Mouse (Mus musculus): ENCODE data around the gene Spef1.

Gene Spef1

DNA sequence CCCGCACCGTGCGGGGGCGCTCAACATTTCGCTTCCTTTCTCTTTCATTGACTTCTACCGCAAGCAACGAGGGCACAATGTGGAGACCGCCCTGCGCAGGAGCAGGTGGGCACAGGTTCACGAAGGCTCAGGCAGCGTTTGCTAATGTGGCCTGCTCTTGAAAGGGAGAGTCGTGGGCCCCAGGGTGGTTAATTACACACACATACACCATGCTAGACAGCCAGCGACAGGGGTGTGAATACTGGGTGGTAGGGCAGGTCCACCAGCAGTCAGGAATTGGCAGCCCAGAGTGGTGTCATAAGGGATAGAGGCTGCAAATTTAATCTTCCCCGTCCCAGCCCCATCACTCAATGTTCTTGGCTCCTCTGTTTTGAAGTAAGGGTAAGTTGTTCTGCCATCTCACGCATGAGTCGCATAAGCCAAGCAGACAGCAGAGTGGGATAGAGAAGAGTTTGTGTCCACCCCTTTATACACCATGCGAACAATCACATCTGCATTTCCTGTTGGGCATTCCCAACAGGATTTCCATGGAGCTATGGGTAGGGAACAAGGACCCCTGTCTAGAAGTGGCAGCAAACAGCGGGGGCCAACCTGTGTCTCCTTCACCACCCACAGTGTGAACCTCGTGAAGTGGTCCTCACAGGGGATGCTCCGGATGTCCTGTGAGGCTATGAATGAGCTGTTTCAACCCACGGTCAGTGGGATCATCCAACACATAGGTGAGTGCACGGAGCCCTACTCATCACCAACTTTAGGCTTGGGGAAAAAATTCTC, 43.9 kb downstream of the Spef1 start:
- DNase-seq (ENCODE audit: low spot score in 2 of 2), result peak in 1 of 2 experiments; percentile 10

DNA sequence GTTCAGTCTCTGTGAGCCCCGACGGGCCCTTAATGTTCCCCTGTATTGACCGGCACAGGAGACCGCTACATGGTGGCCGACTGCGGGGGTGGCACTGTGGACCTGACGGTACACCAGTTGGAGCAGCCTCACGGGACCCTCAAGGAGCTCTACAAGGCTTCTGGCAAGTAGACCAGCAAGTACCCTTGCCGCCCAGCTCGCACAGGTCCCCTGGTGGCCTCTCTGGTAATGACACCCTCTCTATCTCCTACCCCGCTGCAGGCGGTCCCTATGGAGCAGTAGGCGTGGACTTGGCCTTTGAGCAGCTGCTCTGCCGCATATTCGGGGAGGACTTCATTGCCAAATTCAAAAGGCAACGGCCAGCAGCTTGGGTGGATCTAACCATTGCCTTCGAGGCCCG, 44.5 kb downstream of the Spef1 start:
- DNase-seq (ENCODE audit: low spot score in 2 of 2), result peak; percentile 85 to 92

DNA sequence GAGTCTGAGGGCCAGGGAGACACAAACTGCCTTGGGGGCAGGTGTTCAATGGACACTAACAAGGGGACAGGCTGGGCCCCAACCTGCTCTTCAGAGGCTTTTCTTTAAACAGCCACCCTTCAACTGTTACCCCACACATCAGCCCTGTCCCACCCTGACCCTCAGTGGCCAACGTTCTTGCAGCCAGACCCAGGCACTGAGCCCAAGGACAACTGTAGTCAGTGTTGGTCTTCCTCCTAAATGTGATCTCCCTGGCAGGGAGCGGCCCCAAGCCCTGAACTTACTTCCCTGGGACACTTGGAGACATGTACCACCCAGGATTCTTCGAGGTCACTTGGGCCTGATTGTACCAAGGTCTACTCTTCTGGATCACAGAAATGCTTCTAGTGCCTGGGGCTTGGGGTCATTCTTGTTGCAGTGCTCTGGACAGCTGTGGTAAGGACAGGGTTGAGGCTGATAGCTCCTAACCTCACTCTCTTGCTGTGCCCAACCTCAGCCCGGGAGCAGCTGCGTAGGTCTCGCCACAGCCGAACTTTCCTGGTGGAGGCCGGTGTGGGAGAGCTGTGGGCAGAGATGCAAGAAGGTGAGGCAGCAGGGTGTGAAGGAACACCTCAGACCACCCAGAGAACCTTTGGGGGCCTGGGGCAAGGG, 45.6 kb downstream of the Spef1 start:
- peak in 1 of 2 experiments; percentile 26 for DNase-seq (ENCODE audit: low spot score in 2 of 2)

DNA sequence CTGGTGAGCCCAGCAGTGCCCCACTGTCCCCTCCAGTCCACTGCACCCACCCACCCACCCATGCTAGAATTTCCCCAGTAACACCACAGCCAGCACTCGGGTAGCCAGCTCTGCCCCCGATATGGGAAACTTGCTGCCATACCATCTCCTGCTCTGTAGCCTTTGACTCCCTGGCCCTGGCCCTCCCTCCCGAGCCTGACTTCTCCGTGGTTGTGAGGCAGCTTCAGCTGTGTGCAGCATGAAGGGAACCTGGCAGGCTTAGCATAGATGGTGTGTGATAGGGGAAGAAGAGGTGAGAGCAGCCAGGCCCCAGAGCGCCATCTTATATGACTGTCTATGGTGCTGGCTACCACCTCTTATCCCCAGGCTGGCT, 46.6 kb downstream of the Spef1 start:
- peak in 1 of 2 experiments; percentile 34 for DNase-seq (ENCODE audit: low spot score in 2 of 2)

DNA sequence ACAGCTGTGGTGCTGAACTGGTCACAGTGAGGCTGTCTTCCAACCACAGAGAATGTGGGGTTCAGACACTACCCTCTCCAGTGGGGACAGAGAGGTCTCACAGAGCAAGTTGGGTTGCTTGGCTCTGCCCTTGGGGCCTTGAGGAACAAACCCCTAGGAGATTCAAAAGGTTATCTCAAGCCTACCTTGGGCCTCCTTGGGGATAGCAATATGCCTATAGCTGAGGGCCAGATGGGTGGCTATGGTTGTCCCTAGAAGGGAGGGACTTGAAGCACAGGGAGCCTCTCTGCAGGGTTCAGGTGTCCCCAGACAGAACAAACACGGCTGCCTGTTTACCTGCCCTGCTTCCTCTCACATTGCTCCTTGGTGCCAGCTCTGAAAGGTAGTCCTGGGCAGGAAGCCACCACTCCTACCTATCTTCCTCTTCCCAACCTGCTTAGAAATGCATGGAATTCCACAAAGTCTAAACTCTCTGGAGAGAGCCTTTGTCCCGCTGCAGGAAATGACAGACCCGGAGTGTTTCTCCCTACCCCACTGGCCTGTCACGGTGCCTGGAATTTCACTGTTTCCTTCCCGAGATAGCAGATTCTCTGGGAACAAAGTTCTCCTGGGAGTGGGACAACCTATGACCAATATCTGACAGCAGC, 47.1 kb downstream of the Spef1 start:
- peak; percentile 19 to 26 for DNase-seq (ENCODE audit: low spot score in 2 of 2)

DNA sequence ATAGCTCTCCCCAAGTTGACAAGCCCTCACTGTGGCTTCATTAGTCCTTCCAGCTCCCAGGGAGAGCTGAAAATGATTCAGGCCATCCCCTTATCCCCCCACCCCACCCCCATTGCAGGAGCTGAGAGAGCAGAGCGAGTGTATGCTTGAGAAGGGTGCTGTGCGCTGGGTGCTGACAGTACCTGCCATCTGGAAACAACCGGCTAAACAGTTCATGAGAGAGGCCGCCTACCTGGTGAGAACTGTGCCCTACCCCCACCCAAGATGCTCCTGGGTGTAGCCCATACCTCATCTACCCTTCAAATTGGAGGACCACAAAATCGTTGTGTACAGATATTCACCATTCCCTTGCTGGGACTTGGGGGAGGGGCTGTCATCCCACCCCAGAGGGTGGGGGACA, 47.8 kb downstream of the Spef1 start:
- DNase-seq (ENCODE audit: low spot score in 2 of 2), result peak; percentile 6 to 13

DNA sequence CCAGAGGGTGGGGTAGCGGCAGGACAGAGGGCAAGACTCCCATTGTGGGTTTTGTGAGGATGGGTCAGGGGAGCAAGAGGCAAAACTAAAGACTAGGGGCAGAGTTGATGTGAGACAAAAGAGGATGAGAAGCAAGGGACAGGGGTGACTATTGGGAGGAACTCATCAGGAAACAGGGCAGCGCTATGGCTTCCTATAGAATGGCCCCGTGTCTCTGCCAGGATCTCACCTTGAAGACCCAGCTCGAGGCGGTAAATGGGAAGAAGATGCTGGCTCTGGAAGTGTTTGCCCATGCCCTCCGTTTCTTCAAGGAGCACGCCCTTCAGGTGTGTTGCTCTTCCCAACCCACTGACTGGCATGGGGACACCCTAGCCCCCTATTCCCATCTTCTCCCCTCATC, 48.3 kb downstream of the Spef1 start:
- DNase-seq (ENCODE audit: low spot score in 2 of 2), result peak in 1 of 2 experiments; percentile 19

DNA sequence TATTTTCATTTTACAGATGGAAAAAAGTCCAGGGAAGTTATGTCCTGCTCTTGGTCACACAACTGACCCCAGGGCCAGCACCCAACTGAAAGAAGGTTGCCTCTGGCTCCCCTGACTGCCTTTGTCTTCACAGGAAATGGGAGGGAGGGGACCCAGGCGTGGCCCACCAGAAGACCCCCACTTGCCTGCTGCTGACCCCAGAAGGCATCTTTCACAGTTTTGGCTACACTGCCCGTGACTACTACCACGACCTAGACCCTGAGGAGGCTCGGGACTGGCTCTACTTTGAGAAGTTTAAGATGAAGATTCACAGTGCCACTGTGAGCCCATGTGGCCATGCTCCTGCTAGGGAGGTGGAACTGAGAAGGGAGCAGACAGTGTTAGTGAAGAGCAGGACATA, 48.8 kb downstream of the Spef1 start:
- peak in 1 of 2 experiments; percentile 11 for DNase-seq (ENCODE audit: low spot score in 2 of 2)

DNA sequence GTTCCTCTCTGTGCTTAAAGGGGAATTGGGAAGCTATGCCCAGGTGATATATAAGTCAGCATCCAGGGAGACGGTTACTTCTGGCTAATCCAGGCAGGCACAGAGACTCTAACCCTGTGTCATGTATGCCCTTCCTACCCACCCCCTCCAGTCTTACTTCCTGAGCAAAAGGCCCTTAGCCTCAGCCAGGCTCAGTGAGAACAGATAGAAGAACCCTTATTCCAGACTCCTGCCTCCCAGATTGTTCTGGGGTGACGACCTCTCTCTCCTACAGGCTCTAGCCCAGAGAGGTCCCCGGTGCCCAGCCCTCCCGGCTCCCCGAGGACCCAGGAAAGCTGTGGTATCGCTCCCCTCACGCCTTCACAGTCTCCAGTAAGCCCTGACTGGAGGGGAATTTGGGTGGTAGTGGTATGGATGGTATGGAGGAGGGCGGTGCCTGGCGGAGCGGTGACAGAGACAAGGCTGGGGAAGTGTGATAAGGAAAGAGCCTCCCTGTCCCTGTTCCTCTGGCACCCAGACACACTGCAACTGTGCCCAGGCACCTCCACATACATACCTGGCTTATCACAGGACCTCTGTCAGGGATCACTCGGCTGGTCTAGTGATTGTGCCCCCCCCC, 51.5 kb downstream of the Spef1 start:
- peak; percentile 70 to 81 for DNase-seq (ENCODE audit: low spot score in 2 of 2)

DNA sequence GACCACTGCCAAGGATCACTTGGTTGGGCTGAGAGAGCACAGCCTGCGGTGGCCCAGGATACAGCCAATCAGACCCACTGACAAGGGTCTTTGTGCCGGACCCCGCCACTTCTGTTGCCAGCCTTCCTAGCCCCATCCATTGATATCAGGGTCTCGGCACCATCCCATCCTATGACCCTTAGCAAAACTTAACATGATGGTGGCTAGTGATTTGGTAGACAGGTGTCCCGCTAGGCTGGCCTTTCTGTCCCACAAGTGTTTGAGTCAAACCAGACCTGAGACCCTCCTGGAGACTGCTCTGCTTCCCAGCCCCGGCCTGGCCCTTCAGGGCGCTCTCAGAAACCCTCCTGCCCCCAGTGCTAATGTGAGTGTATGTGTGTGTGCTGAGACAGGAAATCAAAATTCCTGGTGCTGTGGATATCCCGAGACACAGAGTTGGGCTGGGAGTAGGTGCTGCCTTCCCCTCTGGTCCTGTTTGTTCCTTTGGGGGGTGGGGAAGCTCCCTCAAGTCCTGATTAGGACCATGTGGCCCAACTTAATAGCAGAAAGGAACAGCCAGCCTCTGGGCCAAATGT, 52.2 kb downstream of the Spef1 start:
- peak in 1 of 2 experiments; percentile 34 for DNase-seq (ENCODE audit: low spot score in 2 of 2)

DNA sequence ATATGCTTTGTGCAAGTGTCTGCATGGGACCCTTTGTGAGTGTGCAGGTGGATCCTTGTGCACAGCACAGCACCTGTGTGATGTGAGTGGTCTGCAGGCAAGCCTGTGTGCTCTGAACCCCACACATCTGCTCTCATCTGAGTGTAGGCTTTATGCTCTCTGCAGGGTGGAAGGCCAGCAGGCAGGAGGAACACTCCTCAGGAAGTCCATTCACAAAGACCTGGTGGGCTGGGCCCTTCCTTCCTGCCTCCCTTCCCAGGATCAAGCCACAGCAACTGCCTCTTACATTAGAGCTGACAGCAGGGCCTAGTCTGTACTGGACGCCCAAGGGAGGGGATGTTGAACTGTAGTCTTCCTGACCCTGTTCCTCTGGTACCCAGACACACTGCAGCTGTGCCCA, 52.7 kb downstream of the Spef1 start:
- DNase-seq (ENCODE audit: low spot score in 2 of 2), result peak; percentile 27 to 36

DNA sequence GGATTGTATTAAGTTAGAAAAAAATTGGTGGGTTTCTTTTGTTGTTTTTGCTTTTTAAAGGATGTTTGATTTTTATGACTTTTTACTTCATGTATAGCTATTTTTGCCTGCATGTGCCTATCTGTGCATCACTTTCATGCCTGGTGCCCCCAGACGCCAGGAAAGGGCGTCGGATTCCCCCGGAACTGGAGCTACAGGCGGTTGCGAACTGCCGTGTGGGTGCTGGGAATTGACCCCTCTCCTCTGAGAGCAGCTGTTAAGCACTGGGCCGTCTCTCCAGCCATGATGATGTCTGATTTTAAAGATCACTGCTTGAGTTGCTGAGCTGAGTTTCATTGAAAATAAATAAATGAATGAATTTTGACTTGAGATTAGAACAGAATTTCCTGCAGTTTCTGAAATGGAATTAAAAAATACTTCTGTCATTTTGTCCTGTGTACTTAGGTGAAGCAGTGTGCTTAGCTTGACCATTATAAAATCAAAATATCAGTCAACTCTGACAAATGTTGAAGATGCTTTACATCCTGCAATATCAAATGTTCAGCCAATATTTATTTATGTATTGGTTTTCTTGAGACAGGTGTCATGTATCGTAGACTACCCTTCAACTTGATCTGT, 54.0 kb downstream of the Spef1 start, which contains the start of gene Gm11037:
TSS of gene Gm11037 (plus strand) at position 568 of the 618 bp plus-strand sequence.
- DNase-seq (ENCODE audit: low spot score in 2 of 2), result no peak

DNA sequence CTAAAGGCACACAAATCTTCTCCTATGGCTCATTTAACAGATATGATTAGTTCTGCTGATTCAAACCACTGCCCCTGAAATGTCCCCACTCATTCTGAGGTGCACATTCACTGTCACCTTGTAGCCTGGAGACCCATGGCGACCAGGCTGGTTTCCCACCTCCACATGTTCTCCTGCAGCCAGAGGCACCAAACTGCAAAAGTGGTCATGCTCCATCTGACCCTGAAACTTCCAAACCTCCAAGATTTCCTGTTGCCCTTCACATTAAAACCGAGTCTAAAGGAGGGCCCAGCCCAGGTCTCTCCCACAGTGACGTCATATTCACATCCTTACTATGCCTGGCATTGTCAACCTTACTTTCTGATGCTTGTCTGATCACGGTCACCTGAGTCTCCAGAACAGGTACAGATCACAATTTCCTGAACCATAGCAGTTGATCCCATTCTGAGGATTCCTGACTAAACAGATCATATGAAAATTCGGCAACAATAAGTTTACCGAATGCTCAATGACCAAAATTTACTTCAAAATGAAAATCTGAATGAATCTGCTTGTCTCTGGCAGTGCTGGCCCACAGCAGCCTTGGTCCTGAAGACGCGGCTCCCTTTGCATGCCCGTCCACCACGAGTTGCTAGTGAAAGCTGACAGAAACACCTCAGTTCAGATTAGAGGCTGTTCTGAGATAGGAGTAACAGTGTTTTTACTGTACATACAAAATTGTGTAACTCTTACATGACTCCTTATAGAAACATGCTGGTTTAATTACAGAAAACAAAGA, 54.8 kb downstream of the Spef1 start:
- DNase-seq (ENCODE audit: low spot score in 2 of 2), result no peak

DNA sequence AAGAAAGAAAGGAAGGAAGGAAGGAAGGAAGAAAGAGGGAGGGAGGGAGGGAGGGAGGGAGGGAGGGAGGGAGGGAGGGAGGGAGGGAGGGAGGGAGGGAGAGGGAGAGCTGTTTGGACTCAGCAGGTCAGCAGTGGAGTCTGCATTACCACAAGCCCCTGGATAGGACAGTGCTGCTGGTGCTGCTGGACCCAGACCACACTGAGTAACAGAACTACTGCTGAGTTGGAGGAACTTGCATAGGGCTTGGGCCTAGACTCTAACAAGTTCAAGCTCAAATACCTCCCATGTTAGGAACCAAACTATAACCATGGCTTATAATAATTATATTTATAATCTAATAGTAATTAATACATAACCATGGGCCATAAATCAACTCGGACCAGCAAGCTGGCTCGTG, 56.2 kb downstream of the Spef1 start:
- DNase-seq (ENCODE audit: low spot score in 2 of 2), result no peak

DNA sequence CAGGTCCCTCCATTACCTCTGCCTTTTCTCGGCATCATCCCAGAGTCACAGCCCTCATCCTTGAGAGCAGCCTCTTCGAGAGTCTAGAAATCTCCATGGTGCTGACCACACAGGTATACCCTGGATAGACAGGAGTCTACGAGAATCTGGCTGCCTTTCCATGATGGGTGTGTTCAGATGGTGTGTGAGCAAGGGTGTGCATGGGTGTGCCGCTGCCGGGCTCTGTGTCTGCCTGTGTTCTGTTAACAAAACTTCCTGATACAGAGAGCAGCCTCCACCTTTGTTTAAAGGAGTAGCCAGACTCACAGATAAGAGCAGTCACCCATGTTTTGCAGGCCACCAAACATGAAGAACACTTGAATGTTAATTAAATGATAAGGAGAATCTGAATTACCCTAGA, 57.2 kb downstream of the Spef1 start:
- DNase-seq (ENCODE audit: low spot score in 2 of 2), result peak in 1 of 2 experiments; percentile 20

DNA sequence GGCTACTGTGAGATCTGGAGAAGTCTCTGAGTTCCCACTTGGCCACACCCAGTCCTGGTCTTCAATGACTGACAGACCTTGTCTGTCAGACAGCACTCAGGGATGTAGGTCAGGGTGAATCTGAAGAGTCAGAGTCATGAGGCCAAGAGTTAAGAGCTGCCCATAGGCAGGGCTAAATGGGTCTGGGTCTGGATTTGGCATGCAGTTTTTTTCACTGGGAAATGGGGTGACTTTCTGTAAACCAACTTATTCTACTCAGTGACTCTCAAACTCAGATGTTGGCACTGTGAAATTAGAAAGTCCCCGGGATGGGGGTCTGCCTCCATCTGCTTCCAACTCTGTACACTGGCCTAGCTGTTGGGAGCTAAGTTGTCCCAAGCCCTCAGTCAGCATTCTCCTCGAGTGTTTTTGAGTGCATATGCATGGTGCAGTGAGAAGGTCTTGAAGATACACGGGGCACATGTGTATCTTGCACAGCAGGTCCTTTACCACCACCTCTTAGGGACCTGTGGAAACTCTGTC, 58.4 kb downstream of the Spef1 start:
- peak in 1 of 2 experiments; percentile 7 for DNase-seq (ENCODE audit: low spot score in 2 of 2)

DNA sequence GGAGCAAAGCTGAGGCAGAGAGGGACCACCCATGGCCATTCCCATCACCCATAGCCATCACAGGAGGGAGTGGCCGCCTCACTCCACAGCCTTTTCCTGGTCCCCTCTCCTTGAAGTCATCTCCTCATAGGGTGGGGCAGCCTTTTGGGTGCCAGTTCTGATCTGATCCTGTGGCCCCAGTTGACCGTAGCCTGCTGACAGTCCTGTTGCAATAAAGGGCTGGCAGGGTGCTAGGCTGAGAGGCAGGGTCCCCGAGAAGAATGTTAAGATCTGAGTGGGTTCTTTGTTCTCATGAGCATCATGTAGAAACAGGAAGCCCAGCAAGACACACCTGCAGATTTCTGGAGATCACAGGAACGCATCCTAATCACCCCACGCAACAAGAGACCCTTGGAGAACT, 58.9 kb downstream of the Spef1 start:
- peak in 1 of 2 experiments; percentile 5 for DNase-seq (ENCODE audit: low spot score in 2 of 2)

DNA sequence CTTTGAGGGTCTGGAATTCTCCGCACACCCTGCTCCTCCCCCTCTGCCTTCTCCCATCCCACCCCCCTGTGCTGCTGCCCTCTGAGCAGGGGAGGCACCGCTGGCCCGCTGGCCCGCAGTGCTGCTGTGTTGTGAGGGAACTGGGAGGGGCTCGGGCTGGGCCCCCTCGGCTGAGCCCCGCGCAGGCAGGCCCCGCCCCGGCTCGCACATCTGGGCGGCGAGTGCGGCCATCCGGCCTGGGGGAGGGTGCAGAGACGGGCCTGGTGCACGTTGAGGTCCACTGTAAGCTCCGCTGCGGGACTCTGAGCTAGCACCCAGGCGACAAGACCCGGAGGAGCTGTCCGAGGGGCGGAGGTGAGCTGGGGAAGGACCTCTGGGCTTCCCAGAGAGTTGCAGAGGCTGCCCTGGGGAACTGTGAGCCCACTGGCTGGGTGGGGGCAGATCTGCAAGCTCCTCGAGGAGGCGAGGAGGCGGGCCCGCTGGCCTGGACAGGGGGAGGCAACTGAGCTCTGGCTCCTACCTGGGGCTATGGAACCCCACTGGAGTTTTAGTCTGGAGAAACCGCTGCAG, 59.8 kb downstream of the Spef1 start, which contains the start of gene Hspa12b:
TSS of gene Hspa12b (plus strand) at position 120 of the 570 bp plus-strand sequence.
- DNase-seq (ENCODE audit: low spot score in 2 of 2), result peak; percentile 26 to 45

DNA sequence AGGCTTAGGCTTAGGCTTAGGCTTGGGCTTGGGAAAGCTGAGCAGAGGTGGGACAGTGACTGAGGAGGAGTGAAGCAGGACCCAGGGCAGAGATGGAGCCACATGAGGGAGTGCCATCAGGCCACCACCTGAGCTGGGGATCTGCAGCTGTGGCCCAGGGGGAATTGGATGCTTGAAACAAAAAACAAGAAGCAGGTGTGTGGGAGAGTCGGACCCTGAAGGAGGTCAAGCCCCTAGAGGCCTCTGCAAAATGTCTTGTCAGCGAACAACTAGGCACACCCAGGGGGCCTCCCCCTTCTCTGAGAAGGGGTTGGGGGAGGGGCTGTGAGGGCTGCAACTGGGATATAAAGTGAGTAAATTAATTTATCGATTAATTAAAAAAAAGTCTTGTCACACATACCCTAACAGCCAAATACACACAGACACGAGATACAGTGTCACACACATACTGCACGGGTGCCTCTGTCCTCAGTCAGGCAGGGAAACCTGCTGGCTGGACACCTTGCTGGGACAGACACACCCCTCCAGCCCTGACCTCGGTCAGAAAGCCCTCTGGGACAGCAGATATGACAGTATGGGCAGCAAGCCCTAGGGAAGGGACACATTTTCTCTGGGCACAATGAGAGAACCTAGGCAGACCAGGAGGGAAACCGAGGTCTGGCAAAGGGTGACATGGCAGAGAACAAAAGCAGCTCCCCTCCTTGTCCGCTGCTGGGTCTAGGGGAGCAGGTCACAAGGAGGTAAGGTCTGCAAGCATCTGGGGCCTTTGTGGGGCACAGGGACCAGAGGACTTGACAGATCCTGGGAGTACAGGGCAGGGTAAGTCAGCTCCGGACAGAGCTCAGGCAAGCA, 60.9 kb downstream of the Spef1 start:
- peak in 1 of 2 experiments; percentile 10 for DNase-seq (ENCODE audit: low spot score in 2 of 2)
